Mouse (Mus musculus) forebrain, embryonic 14.5 days (tissue): ENCODE data around the gene Ccdc106. TPM values are rescaled to one million over a fixed set of nuclear protein-coding genes. Genes with fewer than 3 reads are reported as not detected.

Experiments used
- ATAC-seq: fragments of 200-750 bp; cut with Nextera tagmentation; 2 replicates; pipeline ENCODE4 v1.8.0; 2017; ENCODE audit warnings: mild to moderate bottlenecking, moderate library complexity
- DNase-seq: peaks from one replicate; pipeline ENCODE4 v3.0.0-alpha.2; 2015; ENCODE audit warnings: low spot score
- H3K27ac ChIP-seq: fragments of 300-500 bp; sonication (generic); 2 replicates; pipeline ENCODE4 v1.5.1; 2014; ENCODE audit warnings: low read depth, mild to moderate bottlenecking, control low read depth, low read length, moderate library complexity
- H3K27me3 ChIP-seq: fragments of 300-500 bp; sonication (generic); replicated peaks from 2 replicates; pipeline ENCODE4 v1.6.1; 2014; ENCODE audit warnings: low read length, control low read depth, mixed read lengths; ENCODE audit not compliant: control insufficient read depth, insufficient read depth
- H3K36me3 ChIP-seq: fragments of 300-500 bp; sonication (generic); 2 replicates; pipeline ENCODE4 v1.6.1; 2014; ENCODE audit warnings: low read length, control low read depth; ENCODE audit not compliant: control insufficient read depth, insufficient read depth
- H3K4me1 ChIP-seq: fragments of 300-500 bp; sonication (generic); 2 replicates; pipeline ENCODE4 v1.6.1; 2014; ENCODE audit warnings: antibody characterized with exemption, low read length, control low read depth; ENCODE audit not compliant: control insufficient read depth, insufficient read depth
- H3K4me2 ChIP-seq: fragments of 300-500 bp; sonication (generic); 2 replicates; pipeline ENCODE4 v1.6.1; 2014; ENCODE audit warnings: mild to moderate bottlenecking, control low read depth, low read length
- H3K4me3 ChIP-seq: fragments of 300-500 bp; sonication (generic); 2 replicates; pipeline ENCODE4 v1.5.1; 2014; ENCODE audit warnings: low read depth, low read length, control low read depth
- H3K9ac ChIP-seq: fragments of 300-500 bp; sonication (generic); 2 replicates; pipeline ENCODE4 v1.6.1; 2014; ENCODE audit warnings: mild to moderate bottlenecking, low read length, control low read depth, moderate library complexity
- H3K9me3 ChIP-seq: fragments of 300-500 bp; sonication (generic); replicated peaks from 2 replicates; pipeline ENCODE4 v1.6.1; 2016; ENCODE audit warnings: low read length, control low read depth, mixed read lengths; ENCODE audit not compliant: control insufficient read depth
- WGBS: fragments of 180-500 bp; shearing (Covaris S2); extraction: QIAGEN DNeasy Blood & Tissue Kit; methylation state at CpG from one replicate; pipeline ENCODE4 v1.1.7; 2014; 5-methylcytosine and 5-hydroxymethylcytosine counted together
- polyA plus RNA-seq: library from polyadenylated mRNA; unstranded; fragments of >200 nt; fragmentation: Nextera tagmentation; extraction: Ambion mirVana; gene quantifications from 2 replicates; pipeline ENCODE4 v1.2.1, GENCODE M21; 2014

The Ccdc106 gene
- polyA plus RNA-seq, 1 experiment from 2014 or later: 36.1 TPM

GRCm38 (mm10) chr7:5109301-5109700 is 88.9 kb downstream of the Ccdc106 start:
- DNase-seq: no peak
- no peak for ATAC-seq
- WGBS: 79% methylated on average over 8 of the region's 8 CpGs

More at GRCm38 (mm10) chr7:5109301-5109700, 88.9 kb downstream of the Ccdc106 start:
- no peak overlapping the region for H3K9ac ChIP-seq
- H3K4me1 ChIP-seq: no peaks in the 10 kb centered on the region
- H3K4me2 ChIP-seq: no peak overlapping the region
- H3K9me3 ChIP-seq: no peaks in the 10 kb centered on the region
- H3K27ac ChIP-seq: no peak overlapping the region
- no peaks in the 10 kb centered on the region for H3K27me3 ChIP-seq
- H3K36me3 ChIP-seq: no peaks in the 10 kb centered on the region
- no peak overlapping the region for H3K4me3 ChIP-seq

Other genes starting within 250 kb of the Ccdc106 start
- gene Fam71e2, start 249.3 kb upstream of the Ccdc106 start, polyA plus RNA-seq: not detected in 2 replicates
- 0.21 and 0.32 TPM in 2 replicates for gene Il11, start 237.7 kb upstream of the Ccdc106 start, polyA plus RNA-seq
- gene Tmem190, start 237.6 kb upstream of the Ccdc106 start, polyA plus RNA-seq: not detected in 2 replicates
- 1.5 and 1.7 TPM in 2 replicates for gene Tmem238, start 230.9 kb upstream of the Ccdc106 start, polyA plus RNA-seq
- 179 and 182 TPM in 2 replicates for gene Rpl28, start 227.7 kb upstream of the Ccdc106 start, polyA plus RNA-seq
- 378 and 472 TPM in 2 replicates for gene Ube2s, start 208.0 kb upstream of the Ccdc106 start, polyA plus RNA-seq
- 5.8 and 7.7 TPM in 2 replicates for gene Shisa7, start 175.9 kb upstream of the Ccdc106 start, polyA plus RNA-seq
- gene Isoc2b, start 150.3 kb upstream of the Ccdc106 start, polyA plus RNA-seq: 3.3 and 4.3 TPM in 2 replicates
- 0.53 and 0.59 TPM in 2 replicates for gene Isoc2a, start 143.4 kb upstream of the Ccdc106 start, polyA plus RNA-seq
- gene Gm36210, start 114.0 kb upstream of the Ccdc106 start, polyA plus RNA-seq: 0.33 and 0.44 TPM in 2 replicates
- gene Zfp628, start 105.3 kb upstream of the Ccdc106 start, polyA plus RNA-seq: 3.6 and 3.8 TPM in 2 replicates
- gene Nat14, start 98.5 kb upstream of the Ccdc106 start, polyA plus RNA-seq: 9.8 and 17.7 TPM in 2 replicates
- gene Ssc5d, start 94.8 kb upstream of the Ccdc106 start, polyA plus RNA-seq: 0.23 and 0.41 TPM in 2 replicates
- gene Sbk2, start 56.1 kb upstream of the Ccdc106 start, polyA plus RNA-seq: not detected in 2 replicates
- 0.39 and 0.42 TPM in 2 replicates for gene Sbk3, start 49.4 kb upstream of the Ccdc106 start, polyA plus RNA-seq
- 37.9 and 52.9 TPM in 2 replicates for gene Zfp579, start 24.4 kb upstream of the Ccdc106 start, polyA plus RNA-seq
- gene Zfp524, start 6.1 kb upstream of the Ccdc106 start, polyA plus RNA-seq: 11.3 and 13.5 TPM in 2 replicates
- gene Fiz1, start 5.9 kb upstream of the Ccdc106 start, polyA plus RNA-seq: 34.3 and 42.8 TPM in 2 replicates
- gene Gm44973, start 5.1 kb upstream of the Ccdc106 start, polyA plus RNA-seq: 0.59 and 1.9 TPM in 2 replicates
- gene Zfp865, start 177 bp upstream of the Ccdc106 start, polyA plus RNA-seq: 5.4 and 5.9 TPM in 2 replicates
- not detected in 2 replicates for gene 4632433K11Rik, start 13.6 kb downstream of the Ccdc106 start, polyA plus RNA-seq
- gene Zfp784, start 17.9 kb downstream of the Ccdc106 start, polyA plus RNA-seq: 6.2 and 6.3 TPM in 2 replicates
- gene Zfp580, start 31.0 kb downstream of the Ccdc106 start, polyA plus RNA-seq: 54.5 and 64.9 TPM in 2 replicates
- 124 and 133 TPM in 2 replicates for gene U2af2, start 41.6 kb downstream of the Ccdc106 start, polyA plus RNA-seq
- 71.3 and 89.0 TPM in 2 replicates for gene Epn1, start 59.7 kb downstream of the Ccdc106 start, polyA plus RNA-seq
- not detected in 2 replicates for gene Rfpl4, start 96.4 kb downstream of the Ccdc106 start, polyA plus RNA-seq
- 0.29 and 0.38 TPM in 2 replicates for gene Rasl2-9, start 105.4 kb downstream of the Ccdc106 start, polyA plus RNA-seq
- gene Vmn1r55, start 129.1 kb downstream of the Ccdc106 start, polyA plus RNA-seq: not detected in 2 replicates
- gene Vmn1r56, start 176.2 kb downstream of the Ccdc106 start, polyA plus RNA-seq: not detected in 2 replicates
- gene Vmn1r57, start 197.9 kb downstream of the Ccdc106 start, polyA plus RNA-seq: not detected in 2 replicates